Mouse (Mus musculus): ENCODE results near the gene Kmt2d. TPM values are rescaled to one million over a fixed set of nuclear protein-coding genes. Genes with fewer than 3 reads are reported as not detected.
"Not testable (repeated sequence)": the region's sequence is repeated elsewhere in the genome, so short reads cannot be mapped to it uniquely, and the experiment has no call there.

Kmt2d gene
- total RNA-seq (2021), result 10 to 100 TPM; 42.7 to 46.4 TPM
- long read RNA-seq, experiment 1, partial matches to known transcripts, result 1 of 8 reads
- long read RNA-seq, experiment 1, other reads (novel, unspliced or antisense), result 7 of 8 reads
- long read RNA-seq, experiment 2, partial matches to known transcripts, result 0 of 3 reads
- long read RNA-seq, experiment 2, other reads (novel, unspliced or antisense), result 3 of 3 reads

DNA sequence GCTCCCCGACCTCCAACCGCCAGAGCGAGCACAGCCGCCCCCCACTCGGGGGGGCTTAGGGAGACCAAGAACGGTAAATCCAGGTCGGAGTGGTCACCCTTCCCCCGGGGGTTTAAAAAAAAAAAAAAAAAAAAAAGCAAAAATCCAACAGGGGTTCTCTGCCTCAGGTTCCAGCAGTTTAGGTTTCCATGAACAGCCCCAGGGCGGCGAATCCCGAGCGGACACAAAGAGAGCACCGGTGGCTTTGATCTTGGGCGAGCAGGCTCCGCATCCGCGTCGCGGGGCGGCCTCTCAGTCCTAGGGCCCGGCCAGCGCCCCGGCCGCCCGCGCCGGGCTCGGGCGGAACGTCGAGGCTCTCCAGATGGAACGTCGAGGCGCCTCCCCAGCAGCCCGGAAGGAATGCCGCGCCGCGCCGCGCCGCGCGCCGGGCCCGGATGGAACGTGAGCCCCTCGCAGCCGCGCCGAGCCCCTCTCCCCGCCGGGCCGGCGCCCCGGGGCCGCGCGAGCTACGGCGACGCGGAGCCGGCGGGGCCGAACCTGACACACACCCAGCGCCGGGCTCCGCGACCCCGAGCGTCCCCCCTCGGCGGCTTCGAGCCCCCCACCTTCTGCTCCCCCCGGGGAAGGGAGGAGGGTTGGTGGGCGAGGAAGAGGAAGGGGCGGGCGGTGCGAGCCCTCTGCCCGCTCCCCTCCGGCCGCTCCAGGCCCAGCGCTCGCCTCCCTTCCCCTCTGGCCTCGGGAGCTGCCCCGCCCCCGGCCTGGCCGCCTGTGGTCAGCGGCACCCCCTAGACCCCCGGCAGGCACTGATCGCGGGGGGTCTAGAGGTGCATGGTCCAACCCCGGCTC is at the start of gene Kmt2d:
TSS of gene Kmt2d (minus strand) at position 135 of the 846 bp plus-strand sequence.
- no peak for DNase-seq
- intact Hi-C loops (cut with DNase I), result no loop called here

DNA sequence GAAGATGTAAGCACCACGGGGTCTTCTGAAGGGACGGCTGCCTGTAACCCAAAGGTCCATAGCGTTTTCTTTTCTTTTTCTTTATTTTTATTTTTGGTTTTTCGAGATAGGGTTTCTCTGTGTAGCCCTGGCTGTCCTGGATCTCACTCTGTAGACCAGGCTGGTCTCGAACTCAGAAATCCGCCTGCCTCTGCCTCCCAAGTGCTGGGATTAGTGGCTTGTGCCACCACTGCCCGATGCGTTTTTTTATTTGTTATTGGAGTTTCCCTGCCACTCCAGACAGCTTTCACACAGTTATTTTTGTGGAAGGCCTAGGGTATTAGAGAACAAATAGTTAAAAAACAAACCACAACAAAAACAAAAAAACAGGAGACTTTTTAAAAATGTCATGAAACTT is 47.5 kb upstream of the Kmt2d start:
- DNase-seq, result not testable (repeated sequence)
- intact Hi-C loops (cut with DNase I), result loop anchor here (5.0 kb wide), 1 partner anchor 36 kb away; no protein-coding TSS in a partner anchor

DNA sequence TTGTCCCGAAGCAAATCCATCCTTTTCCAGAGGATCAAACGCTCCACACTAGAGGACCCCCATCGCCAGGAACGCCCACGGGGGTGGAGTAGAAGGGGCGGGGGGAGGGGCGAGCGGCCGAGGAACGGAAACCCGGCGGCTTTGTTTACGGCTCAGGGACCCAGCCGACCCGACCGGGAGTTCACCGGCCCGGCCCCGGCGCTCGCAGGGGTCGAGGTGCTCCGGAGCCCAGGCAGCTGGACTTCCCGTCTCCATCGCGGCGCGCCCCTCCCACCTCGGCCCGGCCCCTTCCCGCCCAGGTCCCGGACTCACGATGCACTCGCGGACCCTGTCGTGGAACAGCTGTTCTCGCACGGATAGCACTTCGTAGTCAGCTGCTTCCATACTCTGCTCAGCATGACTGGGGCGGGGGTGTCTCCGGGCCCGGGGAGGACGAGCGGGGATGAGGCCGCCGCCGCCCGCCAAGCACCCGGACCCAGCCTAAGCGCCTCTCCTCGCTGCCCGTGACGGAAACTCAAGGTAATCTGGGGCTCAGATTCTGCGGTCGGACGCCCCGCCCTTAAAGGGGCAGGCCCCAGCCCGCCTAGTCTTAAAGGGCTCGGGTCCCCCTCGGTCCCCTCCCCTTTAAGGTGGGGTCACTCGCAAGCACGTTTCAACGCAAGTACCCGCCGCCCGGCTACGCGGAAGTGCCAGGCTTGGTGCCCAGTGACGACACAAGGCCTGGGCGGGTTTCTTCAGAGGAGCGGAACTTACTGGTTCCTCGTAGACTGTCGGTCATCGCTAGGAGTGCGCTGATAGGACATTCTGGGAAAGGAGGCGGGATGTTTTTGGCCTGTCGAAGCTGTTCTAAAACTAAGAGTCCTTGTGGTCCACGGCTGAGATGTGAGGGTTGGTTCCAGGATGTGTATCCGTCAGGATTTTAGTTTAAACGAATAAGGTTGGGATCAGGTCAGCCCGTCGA is 46.8 kb upstream of the Kmt2d start, which contains the start of gene Lmbr1l:
TSS of gene Lmbr1l (minus strand) at position 694 of the 961 bp plus-strand sequence.
- intact Hi-C loops (cut with DNase I), result loop anchor here (5.0 kb wide), 1 partner anchor 36 kb away; no protein-coding TSS in a partner anchor

DNA sequence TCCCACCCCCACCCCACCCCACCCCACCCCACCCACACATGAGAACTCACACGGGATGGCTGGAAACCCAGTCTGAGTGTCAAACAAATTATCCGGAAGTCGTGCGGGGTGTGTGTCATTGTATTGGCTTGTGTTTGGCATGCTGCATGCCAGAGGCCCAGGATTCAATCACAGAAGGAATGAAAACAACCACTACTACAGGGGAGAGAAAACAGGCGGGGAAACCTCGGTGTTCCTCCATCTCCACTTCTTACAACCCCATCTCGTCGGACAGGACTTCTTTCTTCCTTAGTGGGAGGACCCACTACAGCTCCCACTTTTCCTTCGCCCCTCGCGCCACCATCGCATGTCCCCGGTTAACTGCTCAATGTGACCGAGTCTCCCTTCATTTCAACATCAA is 46.1 kb upstream of the Kmt2d start:
- DNase-seq, result peak in 1 of 2 experiments; percentile 28
- intact Hi-C loops (cut with DNase I), result loop anchor here (5.0 kb wide), 1 partner anchor 35 kb away; no protein-coding TSS in a partner anchor

More for the DNA sequence above, 46.8 kb upstream of the Kmt2d start, which contains the start of gene Lmbr1l:
- DNase-seq, result peak; percentile 99

DNA sequence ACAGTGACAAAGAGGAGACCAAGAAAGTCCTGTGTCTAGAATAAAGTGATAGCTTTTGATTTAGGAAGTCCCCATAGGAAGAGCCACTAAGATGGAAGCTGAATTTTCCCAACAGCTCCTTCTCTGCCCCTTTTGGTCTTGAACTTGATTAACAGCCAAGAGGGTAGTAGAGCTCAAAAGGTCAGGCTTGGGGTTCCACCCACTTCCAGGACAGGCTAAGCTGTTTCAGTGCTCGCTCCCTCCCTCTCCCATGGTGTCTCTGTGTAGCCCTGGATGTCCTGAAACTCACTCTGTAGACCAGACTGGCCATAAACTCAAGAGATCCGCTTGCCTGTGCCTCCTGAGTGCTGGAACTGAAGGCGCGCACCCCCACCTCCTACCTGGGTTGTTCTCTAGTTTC is 45.0 kb upstream of the Kmt2d start:
- intact Hi-C loops (cut with DNase I), result loop anchor here (5.0 kb wide), 1 partner anchor 34 kb away; no protein-coding TSS in a partner anchor
- no peak for DNase-seq

DNA sequence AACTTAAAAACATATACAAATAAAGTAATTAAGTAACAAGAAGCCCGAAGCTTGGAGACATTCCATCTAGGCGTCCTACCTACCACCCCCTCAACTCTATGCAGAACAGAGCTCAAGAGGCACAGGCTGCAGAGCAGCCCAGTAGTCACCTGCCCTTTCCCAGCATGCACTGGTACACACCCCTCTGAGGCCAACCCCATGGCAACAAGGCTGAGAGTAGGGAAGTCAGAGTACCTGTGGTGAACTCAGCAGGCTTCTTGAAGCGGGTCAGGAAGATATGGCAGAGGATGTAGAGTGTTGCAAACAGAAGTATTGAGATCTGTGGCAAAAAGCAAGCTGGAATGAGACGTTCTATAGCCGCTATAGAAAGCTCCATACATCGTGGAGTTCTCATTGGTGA is 43.9 kb upstream of the Kmt2d start:
- intact Hi-C loops (cut with DNase I), result loop anchor here (5.0 kb wide), 1 partner anchor 33 kb away; no protein-coding TSS in a partner anchor
- DNase-seq, result no peak

DNA sequence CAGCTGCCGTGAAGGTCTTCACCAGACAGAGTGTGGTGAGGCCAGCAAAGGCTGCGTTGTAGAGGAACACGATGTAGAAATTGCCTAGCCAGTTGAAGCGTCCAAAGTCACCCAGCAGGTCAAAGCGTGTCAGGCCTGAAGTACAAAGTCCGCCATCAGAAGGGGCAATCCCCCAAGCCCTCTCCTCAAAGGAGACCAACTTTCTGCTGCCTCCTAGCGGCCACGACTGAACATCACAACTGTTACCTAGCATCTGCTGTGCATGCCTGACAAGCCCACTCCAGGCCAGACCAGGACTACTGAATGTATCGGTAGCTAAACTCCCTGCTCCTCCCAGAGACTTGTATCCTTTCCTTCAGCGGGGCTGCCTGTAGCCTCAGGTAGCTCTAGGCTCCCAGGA is 33.7 kb upstream of the Kmt2d start:
- DNase-seq, result no peak
- intact Hi-C loops (cut with DNase I), result no loop called here

DNA sequence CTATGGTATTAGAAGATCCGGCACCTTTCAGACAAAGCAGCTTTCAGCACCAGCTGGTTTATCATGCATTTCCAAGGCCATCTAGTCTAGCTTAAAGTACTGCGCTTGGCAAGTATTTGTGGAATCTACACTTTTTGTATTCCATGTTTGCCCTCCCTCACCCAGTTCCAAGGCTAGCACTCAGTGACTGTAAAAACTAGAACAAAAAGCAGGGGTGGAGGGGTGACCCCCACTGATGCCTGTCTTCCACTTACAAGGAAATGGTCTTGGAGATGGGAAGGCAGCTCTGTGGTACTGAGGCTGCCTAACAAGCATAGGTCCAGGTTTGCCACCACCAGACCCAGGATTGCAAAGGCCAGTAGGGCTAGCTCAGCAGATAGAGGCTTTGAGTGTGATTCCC is 31.6 kb upstream of the Kmt2d start:
- intact Hi-C loops (cut with DNase I), result no loop called here
- no peak for DNase-seq

DNA sequence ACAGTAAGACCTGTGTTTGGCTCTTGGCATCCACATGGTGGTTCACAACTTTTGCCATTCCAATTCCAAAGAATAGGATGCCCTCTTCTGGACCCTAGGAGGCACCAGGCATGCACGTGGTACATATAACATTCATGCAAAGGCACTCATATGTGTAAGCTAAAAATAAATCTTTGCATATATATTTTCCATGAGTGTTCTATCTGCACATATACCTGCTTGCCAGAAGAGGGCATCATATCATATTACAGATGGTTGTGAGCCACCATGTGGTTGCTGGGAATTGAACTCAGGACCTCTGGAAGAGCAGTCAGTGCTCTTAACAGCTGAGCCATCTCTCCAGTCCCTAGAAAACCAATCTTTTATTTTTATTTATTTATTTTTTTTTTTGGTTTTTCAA is 30.5 kb upstream of the Kmt2d start:
- intact Hi-C loops (cut with DNase I), result no loop called here
- no peak for DNase-seq

DNA sequence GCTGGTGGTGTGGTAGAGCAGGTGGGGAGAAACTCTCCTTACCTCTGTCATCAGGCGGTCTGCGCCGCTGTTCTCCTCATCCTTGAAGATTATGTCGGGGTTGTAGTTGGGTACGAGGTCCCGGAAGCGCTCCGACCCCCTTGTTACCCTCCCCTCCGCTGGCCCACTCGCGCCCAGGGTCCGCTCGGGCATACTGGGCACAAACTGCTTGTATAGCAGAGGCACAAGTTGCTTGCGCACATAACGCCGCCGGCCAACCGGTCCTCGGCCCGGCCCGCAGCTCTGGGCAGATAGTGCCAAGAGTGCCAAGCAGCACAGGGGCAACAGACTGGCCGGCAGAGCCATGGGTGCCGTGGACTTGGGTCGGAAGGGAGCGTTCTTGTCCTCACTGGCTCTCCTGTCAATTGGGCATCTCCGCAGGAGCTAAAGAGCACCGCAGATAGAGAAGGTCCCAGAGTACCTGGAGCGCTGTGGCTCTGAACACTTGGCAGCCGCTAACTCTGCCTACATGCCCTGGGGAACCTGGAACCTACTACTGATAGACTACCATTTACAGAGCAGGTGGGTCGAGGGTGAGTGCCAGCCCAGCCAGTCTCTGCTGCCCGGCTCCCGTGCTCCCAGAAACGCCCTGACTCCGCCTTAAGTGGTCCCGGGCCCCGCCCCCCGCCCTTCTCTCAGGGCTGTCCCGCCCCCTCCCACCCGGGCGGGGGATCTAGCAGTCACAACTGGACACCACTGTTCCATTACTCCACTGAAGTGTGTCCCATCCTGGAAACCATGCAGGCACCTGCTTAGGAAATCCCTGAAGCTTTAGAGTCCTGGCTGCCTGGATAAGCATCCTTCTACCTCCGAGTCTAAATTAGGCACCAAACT is 27.2 kb upstream of the Kmt2d start, which contains the start of gene Dhh:
TSS of gene Dhh (minus strand) at position 613 of the 873 bp plus-strand sequence.
- DNase-seq, result no peak
- intact Hi-C loops (cut with DNase I), result no loop called here

DNA sequence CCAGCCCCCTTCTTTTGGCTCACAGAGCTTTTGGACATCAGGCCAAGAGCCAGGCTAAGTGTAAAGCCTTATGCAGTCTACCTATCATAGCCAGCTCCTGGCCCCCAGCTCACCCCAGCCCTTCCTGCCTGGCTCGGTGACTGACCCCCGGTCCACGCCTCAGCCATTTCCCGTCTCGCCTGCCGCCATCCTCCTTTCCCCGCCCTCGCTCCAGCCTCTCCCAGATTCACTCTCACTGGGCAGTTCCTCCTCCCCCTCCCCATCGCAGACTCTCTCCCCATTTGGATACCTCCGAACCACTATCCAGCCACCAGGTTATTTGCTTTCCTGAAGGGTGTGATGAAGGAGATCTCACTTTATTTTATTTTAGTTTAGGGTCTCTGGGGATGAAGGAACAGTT is 26.5 kb upstream of the Kmt2d start:
- no peak for DNase-seq
- intact Hi-C loops (cut with DNase I), result no loop called here

DNA sequence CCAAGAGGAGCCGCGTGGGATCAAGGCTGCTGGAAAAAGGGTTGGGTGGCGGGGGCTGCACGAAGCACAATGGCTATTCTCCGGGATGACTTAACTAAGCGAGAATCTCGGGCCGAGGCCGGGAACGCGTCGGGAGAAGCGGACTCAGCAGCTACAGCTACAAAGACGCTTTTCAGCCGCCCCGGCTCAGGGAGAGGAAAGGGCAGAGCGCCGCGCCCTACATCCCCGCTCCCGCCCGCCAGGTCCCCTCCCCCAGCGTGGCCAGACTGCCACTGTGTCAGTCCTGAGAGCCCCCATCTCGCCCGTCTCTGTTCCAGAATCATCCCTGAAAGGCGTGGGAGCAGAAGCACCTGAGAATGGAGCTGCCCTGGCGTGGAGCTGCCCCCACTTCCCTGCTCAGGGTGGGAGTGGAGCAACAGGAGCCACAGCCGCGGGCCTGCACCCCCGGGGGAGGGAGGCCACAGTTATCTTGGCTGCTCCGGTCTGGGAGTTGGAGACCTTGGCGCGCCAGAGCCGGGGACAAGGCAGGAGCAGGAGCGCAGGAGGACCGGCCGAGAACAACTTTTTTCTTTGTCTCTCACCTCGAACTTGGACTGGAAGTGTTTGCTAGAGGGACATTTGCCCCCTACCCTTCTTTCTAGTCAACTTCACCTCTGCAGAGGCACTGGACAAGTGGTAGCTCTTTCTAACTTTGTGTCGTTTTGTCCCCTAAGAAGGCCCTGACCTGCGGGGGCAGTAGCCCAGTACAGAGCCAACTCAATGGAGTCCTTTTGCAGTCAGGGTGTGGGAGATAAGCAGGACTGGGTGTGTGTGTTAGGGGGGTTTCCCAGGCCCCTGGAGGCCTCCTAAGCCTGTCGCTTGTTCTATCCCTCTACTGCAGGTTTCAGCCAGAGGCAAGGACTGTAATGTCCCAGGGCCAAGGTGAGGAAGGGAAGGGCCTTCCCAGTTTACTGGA is 24.9 kb upstream of the Kmt2d start:
- DNase-seq, result no peak
- intact Hi-C loops (cut with DNase I), result no loop called here

DNA sequence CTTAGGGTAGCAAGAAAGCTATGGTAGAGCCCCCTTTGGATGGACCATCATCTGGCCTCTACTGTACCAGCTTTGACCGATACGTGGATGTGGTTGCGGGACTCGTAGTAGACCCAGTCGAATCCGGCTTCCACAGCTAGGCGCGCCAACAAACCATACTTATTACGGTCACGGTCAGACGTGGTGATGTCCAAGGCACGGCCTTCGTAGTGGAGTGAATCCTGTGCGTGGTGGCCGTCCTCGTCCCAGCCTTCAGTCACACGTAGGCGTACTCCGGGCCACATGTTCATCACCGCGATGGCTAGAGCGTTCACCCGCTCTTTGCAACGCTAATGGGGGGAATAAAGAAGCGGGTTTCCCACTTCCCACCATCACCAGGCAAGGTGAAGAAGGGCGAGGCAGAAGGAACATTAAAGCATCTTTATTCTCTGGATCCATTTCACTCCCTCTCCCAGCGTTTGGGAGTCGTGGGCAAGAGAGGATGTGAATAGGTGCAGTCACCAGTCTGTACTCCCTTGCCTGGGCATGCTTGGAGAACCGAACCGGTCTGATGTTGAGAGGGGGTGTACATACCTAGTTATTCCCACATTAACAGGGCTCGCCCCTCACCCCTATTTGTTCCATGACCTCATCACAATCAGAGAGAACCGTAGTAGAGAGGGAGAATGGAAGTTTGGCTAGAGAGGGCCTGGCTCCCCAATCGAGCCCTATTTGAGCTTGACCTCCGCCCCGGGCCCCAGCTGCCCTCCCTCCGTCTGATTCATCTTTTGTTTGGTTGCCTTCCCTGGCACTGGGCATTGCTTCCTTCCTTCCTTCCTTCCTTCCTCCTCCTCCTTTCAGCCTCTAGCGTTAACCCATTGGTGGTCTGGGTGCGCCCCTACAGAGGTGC is 24.0 kb upstream of the Kmt2d start:
- DNase-seq, result no peak
- intact Hi-C loops (cut with DNase I), result loop anchor here (5.0 kb wide), 1 partner anchor 97 kb away; no protein-coding TSS in a partner anchor

DNA sequence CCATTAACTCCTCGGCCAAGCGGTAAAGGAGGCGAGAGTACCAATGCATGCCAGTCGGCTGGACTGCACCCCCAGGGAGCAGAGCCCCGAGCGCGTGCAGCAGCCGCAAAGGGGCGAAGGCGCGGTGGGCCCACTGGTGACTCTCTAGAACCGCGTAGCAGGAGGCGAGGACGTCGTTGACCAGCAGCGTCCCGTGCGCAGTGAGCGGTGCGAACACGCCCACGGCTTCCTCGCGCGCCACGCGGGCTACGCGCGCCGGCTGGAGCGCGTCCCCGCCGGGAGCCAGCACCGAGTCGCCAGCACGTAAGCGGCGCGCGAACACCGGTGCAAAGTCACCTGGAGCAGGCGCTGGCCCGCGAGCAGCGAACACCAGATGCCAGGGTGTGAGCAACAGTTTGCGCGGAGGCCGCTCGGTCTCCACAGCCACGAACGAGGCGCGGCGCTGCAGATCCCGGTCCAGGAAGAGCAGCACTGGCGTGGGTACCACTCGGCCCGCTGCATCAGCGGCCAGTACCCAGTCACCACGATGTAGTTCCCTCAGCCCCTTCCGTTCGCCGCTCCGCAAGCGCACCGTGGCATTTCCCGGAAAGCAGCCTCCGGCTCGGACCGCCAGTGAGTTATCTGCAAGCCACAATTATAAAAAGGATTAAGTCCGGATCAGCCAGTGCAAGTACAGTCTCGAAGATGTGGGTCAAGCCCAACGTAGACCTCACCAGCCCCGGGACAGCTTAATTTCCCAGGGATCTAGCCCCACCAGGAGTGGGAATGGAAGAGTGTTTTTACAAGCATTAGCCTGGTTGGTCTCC is 23.1 kb upstream of the Kmt2d start, which contains the start of gene Rhebl1:
TSS of gene Rhebl1 (minus strand) at position 601 of the 806 bp plus-strand sequence.
- peak in 1 of 2 experiments; percentile 38 for DNase-seq
- intact Hi-C loops (cut with DNase I), result loop anchor here (5.0 kb wide), 1 partner anchor 98 kb away; no protein-coding TSS in a partner anchor

DNA sequence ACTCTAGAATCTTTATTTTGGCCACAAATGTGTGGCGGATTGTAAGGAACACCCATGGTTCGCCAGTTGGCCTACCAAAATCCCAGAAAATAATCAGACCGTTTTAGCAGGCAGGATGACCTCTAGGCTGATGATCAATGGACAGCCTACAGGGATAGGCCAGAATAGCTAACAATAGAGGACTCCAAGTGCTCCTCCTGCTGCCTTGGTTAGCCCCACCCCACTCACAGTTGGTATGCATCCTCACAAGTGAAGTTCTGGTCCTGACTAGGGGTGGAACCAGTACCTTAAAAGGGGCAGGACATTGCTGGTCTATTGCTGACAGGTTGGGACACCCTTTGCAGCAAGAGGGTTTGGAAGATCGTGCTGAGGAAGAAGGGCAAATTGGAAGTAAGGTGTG is 22.0 kb upstream of the Kmt2d start:
- intact Hi-C loops (cut with DNase I), result loop anchor here (5.0 kb wide), 1 partner anchor 99 kb away; no protein-coding TSS in a partner anchor
- DNase-seq, result no peak

Data from gastrocnemius, postnatal 36 days (tissue).